Mouse (Mus musculus) embryonic facial prominence, embryonic 12.5 days (tissue): ENCODE results near the gene Atp6v1b1. TPM values are rescaled to one million over a fixed set of nuclear protein-coding genes. Genes with fewer than 3 reads are reported as not detected.
"Not testable (repeated sequence)": the region's sequence is repeated elsewhere in the genome, so short reads cannot be mapped to it uniquely, and the experiment has no call there.

Source experiments
- ATAC-seq: fragments of 200-750 bp; cut with Nextera tagmentation; 2 replicates; pipeline ENCODE4 v1.8.0; 2017; ENCODE audit not compliant: insufficient number of reproducible peaks, insufficient read depth, low FRiP score, low TSS enrichment
- H3K27ac ChIP-seq: fragments of 300-500 bp; sonication (generic); 2 replicates; pipeline ENCODE4 v1.5.1; 2016; ENCODE audit warnings: mild to moderate bottlenecking
- H3K27me3 ChIP-seq: fragments of 300-500 bp; sonication (generic); 2 replicates; pipeline ENCODE4 v1.6.1; 2016; ENCODE audit warnings: mild to moderate bottlenecking, moderate library complexity
- H3K36me3 ChIP-seq: fragments of 300-500 bp; sonication (generic); 2 replicates; pipeline ENCODE4 v1.6.1; 2016; ENCODE audit warnings: mild to moderate bottlenecking
- H3K4me1 ChIP-seq: fragments of 300-500 bp; sonication (generic); 2 replicates; pipeline ENCODE4 v1.6.1; 2016
- H3K4me2 ChIP-seq: fragments of 300-500 bp; sonication (generic); replicated peaks from 2 replicates; pipeline ENCODE4 v1.6.1; 2016; ENCODE audit warnings: mild to moderate bottlenecking, moderate library complexity
- H3K4me3 ChIP-seq: fragments of 300-500 bp; sonication (generic); 2 replicates; pipeline ENCODE4 v1.5.1; 2016; ENCODE audit warnings: mild to moderate bottlenecking
- H3K9ac ChIP-seq: fragments of 300-500 bp; sonication (generic); 2 replicates; pipeline ENCODE4 v1.6.1; 2016; ENCODE audit warnings: mild to moderate bottlenecking, moderate library complexity
- H3K9me3 ChIP-seq: fragments of 300-500 bp; sonication (generic); 2 replicates; pipeline ENCODE4 v1.6.1; 2016; ENCODE audit warnings: mild to moderate bottlenecking, moderate library complexity
- WGBS: fragments of 180-500 bp; shearing (Covaris S2); methylation state at CpG from one replicate; pipeline ENCODE4 v1.1.7; 2016; 5-methylcytosine and 5-hydroxymethylcytosine counted together
- polyA plus RNA-seq: library from polyadenylated mRNA; unstranded; fragments of >200 nt; fragmentation: Nextera tagmentation; extraction: Ambion mirVana; gene quantifications from 2 replicates; pipeline ENCODE4 v1.2.1, GENCODE M21; 2016

Gene Atp6v1b1
- polyA plus RNA-seq, 1 experiment from 2014 or later = 0.33 TPM

DNA sequence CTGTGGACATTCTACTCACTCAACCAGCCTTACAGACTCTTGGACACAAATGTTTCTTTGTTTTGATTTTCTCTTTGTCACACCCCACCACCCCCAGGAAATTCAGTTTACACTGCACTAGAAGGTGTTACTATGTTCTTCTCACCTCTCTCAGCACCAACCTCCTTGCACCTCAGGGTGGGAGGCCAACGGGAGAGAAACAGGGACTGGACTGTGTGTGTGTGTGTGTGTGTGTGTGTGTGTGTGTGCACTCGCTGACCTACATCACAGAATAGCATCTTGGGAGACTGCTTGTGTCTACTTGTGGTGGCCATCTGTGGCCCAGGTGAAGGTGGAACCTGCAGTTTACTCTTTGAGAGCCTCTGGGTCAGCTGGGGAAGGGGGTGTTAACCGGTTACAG is 43.6 kb downstream of the Atp6v1b1 start:
- H3K4me3 ChIP-seq = no peak overlapping the region
- WGBS = 76% methylated on average over 3 of the region's 3 CpGs
- no peaks in the 10 kb centered on the region for H3K4me1 ChIP-seq
- H3K9ac ChIP-seq = no peak overlapping the region
- H3K4me2 ChIP-seq = no peak overlapping the region
- H3K36me3 ChIP-seq = no peaks in the 10 kb centered on the region
- H3K9me3 ChIP-seq = no peaks in the 10 kb centered on the region
- no peak overlapping the region for H3K27ac ChIP-seq
- no peak for ATAC-seq
- no peaks in the 10 kb centered on the region for H3K27me3 ChIP-seq

DNA sequence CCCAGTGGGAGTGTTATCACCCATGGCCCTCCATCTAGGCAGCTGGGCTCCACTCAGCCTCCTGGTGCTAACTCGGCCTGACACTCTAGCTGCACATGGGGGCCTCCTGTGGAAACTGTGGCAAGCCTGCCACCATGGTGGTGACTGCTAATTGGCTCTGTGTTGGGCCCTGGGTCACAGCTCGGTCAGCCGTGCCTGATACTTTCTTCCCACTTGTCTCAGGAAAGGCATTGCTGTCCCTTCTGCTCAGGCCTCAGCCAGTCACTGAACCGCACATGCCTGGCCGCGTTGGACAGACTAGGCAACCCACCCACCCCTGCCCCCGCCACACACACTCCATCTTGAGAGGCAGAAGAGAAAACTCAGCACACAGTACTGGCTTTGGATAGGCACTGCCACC is 45.8 kb downstream of the Atp6v1b1 start:
- Histone ChIP-seq H3K4me3 (no peak overlapping the region), H3K36me3 (no peaks in the 10 kb centered on the region), H3K27ac (no peak overlapping the region), H3K4me2 (no peak overlapping the region), H3K9me3 (no peaks in the 10 kb centered on the region), H3K4me1 (no peaks in the 10 kb centered on the region), H3K27me3 (no peaks in the 10 kb centered on the region), H3K9ac (no peak overlapping the region)
- 68% methylated on average over 7 of the region's 7 CpGs for WGBS
- ATAC-seq = peak; percentile 57

DNA sequence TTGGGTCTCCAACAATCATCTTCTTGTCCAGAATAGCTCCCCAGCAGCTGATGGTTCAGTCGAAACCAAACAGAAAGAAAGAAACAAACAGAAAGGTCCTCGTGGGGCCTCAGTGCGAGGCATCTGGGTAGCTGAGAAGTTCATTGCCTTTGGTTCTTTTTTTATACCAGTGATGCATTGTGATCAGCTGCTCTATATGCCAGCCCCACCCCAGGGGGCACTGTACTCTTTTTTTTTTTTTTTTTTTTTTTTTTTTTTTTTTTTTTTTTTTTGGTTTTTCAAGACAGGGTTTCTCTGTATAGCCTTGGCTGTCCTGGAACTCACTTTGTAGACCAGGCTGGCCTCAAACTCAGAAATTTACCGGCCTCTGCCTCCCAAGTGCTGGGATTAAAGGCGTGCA is 47.7 kb downstream of the Atp6v1b1 start:
- H3K4me3 ChIP-seq, ATAC-seq, H3K27me3 ChIP-seq, H3K9ac ChIP-seq, H3K4me2 ChIP-seq, H3K36me3 ChIP-seq, H3K9me3 ChIP-seq, H3K4me1 ChIP-seq, H3K27ac ChIP-seq: not testable (repeated sequence)
- WGBS = 82% methylated on average over 5 of the region's 5 CpGs

DNA sequence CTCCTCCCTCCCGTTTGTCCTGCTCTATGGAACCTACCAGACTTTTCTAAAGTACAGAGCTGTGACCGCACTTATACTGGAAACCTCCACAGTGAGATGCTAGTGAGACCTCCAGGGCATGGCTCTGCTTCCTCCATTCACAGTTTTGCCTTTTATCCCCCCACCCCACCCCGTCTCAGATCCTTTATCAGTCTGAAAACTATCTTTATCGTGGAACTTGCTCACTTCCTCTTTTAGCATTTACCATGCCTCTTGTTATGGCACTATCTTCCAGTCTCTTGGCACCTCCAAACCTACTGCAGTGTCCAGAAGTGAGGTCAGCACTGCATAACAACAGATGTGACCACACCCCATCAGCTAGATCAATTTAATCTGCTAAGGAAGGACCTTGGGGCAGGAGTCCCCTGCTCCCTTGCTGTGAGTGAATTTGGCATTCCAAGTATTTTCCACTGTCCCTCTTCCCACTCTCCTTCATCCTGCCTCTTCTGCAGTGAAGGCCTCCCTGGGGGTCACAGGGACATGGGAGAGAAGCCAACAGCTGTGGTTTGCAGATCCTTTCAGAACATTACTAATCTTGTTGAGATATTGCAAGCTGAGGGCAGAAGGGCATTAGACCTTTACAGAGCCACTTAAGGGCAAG is 48.6 kb downstream of the Atp6v1b1 start:
- no peak overlapping the region for H3K4me2 ChIP-seq
- no peak overlapping the region for H3K27ac ChIP-seq
- H3K9ac ChIP-seq = no peak overlapping the region
- no peak for ATAC-seq
- no peaks in the 10 kb centered on the region for H3K36me3 ChIP-seq
- no peak overlapping the region for H3K4me3 ChIP-seq
- H3K27me3 ChIP-seq = no peaks in the 10 kb centered on the region
- no peaks in the 10 kb centered on the region for H3K9me3 ChIP-seq
- peaks cover 4% of the 10 kb centered on the region for H3K4me1 ChIP-seq
- WGBS = 62% methylated on average over 4 of the region's 4 CpGs

DNA sequence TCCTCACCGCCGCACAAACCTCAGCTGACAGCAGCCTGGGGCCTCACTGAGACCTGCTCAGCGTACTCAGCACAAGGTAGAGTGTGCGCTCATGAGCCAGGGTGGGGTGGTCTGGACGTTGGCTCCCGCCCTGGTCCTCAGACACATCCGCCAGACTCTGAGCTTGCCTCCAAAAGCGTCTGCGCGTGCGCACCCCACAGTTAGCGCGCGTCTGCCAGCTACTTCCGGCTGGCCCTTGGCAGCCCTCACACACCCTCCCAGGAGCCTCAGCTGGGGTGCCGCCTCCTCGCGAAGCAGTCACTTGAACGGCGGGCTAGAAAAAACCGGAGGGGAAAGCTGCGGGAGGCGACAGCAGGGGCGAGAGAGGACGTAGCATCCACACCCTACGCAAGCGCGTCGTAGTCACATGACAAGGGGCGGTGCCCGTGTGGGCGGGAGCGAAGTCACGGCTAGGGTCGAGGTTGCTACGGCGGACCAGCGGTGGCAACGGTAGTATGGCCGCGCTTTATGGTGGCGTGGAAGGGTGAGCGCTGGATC is 52.0 kb downstream of the Atp6v1b1 start, which contains the start of gene Nagk:
TSS of gene Nagk (plus strand) at position 223 of the 537 bp plus-strand sequence.
- under 1% methylated on average over 43 of the region's 43 CpGs for WGBS
- H3K9me3 ChIP-seq = no peaks in the 10 kb centered on the region
- 0 out of 2 replicates have a peak, but pooled peaks cover 5% of the 10 kb centered on the region for H3K36me3 ChIP-seq
- peak; percentile 94 for ATAC-seq
- peak within 1 kb of the TSS; percentile 61 for H3K4me2 ChIP-seq
- H3K27ac ChIP-seq = peak within 1 kb of the TSS; percentile 87
- peak within 1 kb of the TSS; percentile 69 for H3K4me3 ChIP-seq
- peaks cover 4% of the 10 kb centered on the region for H3K4me1 ChIP-seq
- H3K27me3 ChIP-seq = no peaks in the 10 kb centered on the region
- H3K9ac ChIP-seq = peak within 1 kb of the TSS; percentile 71

DNA sequence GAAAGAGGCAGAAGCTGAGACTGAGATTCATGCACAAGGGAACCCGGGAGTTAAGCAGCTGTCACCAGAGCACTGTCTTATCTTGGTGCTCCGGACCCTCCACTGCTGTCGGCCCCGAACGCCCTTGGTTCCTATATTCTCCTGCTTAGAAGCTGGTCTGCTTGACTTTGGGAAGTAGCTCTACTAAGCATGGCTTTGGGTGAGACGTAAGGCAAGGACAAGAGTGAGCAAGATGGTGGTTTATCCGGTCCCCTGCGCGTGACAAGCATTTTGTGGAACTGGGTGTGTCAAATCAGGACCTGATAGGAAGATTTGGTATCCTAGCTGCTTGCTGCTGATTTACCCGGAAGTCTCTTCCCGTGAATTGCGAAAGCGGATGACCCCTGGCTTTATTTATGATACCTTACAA is 52.7 kb downstream of the Atp6v1b1 start:
- WGBS = 14% methylated on average over 13 of the region's 13 CpGs
- Histone ChIP-seq H3K9me3 (no peaks in the 10 kb centered on the region), H3K27ac (peak overlapping the region; percentile 87), H3K36me3 (peaks cover 11% of the 10 kb centered on the region; the same call in 1 of the 2 replicates), H3K4me1 (peaks cover 4% of the 10 kb centered on the region), H3K4me2 (peak overlapping the region; percentile 61), H3K4me3 (peak overlapping the region; percentile 69), H3K9ac (peak overlapping the region; percentile 71), H3K27me3 (no peaks in the 10 kb centered on the region)
- peak; percentile 41; the same call in 1 of the 2 replicates for ATAC-seq

DNA sequence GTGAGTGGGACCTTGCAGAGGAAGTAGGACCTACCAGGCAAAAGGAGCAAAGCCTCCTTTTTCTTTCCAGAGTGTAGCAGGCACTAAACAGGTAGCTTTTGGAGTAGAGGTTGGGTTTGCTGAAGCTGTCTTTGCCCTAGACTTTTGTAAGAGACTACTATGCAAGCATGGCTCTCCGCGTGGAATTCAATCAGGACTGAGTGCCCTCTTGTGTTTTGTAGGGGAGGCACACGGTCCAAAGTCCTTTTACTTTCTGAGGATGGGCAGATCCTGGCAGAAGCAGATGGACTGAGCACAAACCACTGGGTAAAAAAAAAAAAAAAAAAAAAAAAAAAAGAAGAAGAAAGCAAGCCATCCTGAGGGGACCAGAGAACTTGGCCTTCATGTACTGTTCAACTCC is 53.9 kb downstream of the Atp6v1b1 start:
- no peaks in the 10 kb centered on the region for H3K9me3 ChIP-seq
- WGBS = 60% methylated on average over 3 of the region's 3 CpGs
- no peak overlapping the region for H3K27ac ChIP-seq
- H3K4me2 ChIP-seq = no peak overlapping the region
- no peak overlapping the region for H3K4me3 ChIP-seq
- peaks cover 22% of the 10 kb centered on the region for H3K36me3 ChIP-seq
- ATAC-seq = no peak
- H3K9ac ChIP-seq = no peak overlapping the region
- H3K27me3 ChIP-seq = no peaks in the 10 kb centered on the region
- H3K4me1 ChIP-seq = peaks cover 4% of the 10 kb centered on the region

DNA sequence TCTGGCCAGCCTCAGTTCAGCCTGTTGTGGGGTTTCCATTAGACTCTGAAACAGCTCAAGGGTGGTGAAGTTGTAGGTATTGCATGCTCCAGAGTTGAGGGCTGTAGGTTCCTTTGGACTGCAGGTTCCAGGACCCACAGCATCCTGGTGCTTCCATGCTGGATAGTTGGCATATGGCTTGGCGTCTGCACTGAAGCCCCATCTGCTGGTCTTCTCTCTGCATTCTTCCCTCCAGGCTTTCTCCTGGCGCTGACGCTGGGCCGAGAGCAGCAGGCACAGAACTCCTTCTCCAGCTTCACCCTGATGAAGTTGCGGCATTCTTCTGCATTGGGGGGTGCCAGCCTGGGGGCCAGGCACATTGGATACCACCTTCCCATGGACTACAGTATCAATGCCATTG is 59.2 kb downstream of the Atp6v1b1 start:
- H3K9me3 ChIP-seq = no peaks in the 10 kb centered on the region
- ATAC-seq = no peak
- H3K4me2 ChIP-seq = no peak overlapping the region
- no peaks in the 10 kb centered on the region for H3K4me1 ChIP-seq
- H3K27me3 ChIP-seq = no peaks in the 10 kb centered on the region
- peaks cover 40% of the 10 kb centered on the region for H3K36me3 ChIP-seq
- WGBS = 93% methylated on average over 5 of the region's 5 CpGs
- no peak overlapping the region for H3K9ac ChIP-seq
- no peak overlapping the region for H3K4me3 ChIP-seq
- no peak overlapping the region for H3K27ac ChIP-seq

DNA sequence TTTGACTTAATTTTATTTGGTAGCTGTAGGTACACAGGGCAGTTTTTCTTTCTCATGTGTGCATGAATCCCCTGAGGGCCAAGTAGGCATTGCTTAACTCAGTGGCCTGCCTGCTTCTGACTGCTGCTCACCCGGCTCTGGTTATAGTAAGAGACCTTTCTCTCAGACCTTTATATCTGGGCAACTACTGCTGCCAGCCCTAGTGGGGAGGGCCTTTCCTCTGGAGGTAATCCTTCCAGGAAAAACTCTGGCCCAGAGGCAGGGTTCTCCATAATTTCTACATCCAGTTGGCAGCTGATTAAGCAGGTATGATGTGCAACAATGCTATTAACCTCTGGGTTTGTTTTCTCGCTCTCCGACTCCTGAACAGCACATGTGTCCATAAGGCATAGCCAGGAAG is 60.1 kb downstream of the Atp6v1b1 start:
- H3K4me1 ChIP-seq = no peaks in the 10 kb centered on the region
- WGBS = 83% methylated on average over 3 of the region's 3 CpGs
- no peak overlapping the region for H3K27ac ChIP-seq
- no peak for ATAC-seq
- no peaks in the 10 kb centered on the region for H3K9me3 ChIP-seq
- no peaks in the 10 kb centered on the region for H3K27me3 ChIP-seq
- H3K4me2 ChIP-seq = no peak overlapping the region
- peaks cover 44% of the 10 kb centered on the region for H3K36me3 ChIP-seq
- no peak overlapping the region for H3K9ac ChIP-seq
- no peak overlapping the region for H3K4me3 ChIP-seq

Other genes starting within 250 kb of the Atp6v1b1 start
- 75.5 and 79.1 TPM in 2 replicates for gene Dguok, start 236.0 kb upstream of the Atp6v1b1 start, polyA plus RNA-seq
- 2.9 and 4.4 TPM in 2 replicates for gene Actg2, start 206.7 kb upstream of the Atp6v1b1 start, polyA plus RNA-seq
- gene Stambp, start 170.3 kb upstream of the Atp6v1b1 start, polyA plus RNA-seq = 22.0 and 22.7 TPM in 2 replicates
- not detected in 2 replicates for gene Clec4f, start 86.8 kb upstream of the Atp6v1b1 start, polyA plus RNA-seq
- gene Cd207, start 65.1 kb upstream of the Atp6v1b1 start, polyA plus RNA-seq = not detected in 2 replicates
- gene Vax2, start 31.7 kb upstream of the Atp6v1b1 start, polyA plus RNA-seq = 7.4 and 8.9 TPM in 2 replicates
- 0.27 and 0.32 TPM in 2 replicates for gene Ankrd53, start 19.7 kb downstream of the Atp6v1b1 start, polyA plus RNA-seq
- gene Tex261, start 32.8 kb downstream of the Atp6v1b1 start, polyA plus RNA-seq = 81.3 and 83.6 TPM in 2 replicates
- gene Nagk, start 52.0 kb downstream of the Atp6v1b1 start, polyA plus RNA-seq = 50.7 and 53.5 TPM in 2 replicates
- 19.3 and 20.0 TPM in 2 replicates for gene Paip2b, start 88.8 kb downstream of the Atp6v1b1 start, polyA plus RNA-seq
- gene Zfp638, start 124.1 kb downstream of the Atp6v1b1 start, polyA plus RNA-seq = 79.7 and 91.7 TPM in 2 replicates